Mouse (Mus musculus): ENCODE measurements at regions not wholly inside any gene's neighbourhood (a gene's known extent, or its start where the extent isn't known, plus 50 kb on each side); places are given as distances from the start of the nearest gene placed in this dataset.

GRCm38 (mm10) chr13:94670961-94671360 lies 117.7 kb upstream of the Tbca start:
- TF ChIP-seq EP300 (IDR thresholded peaks at IDR 0.05) (no peak), CTCF (IDR thresholded peaks at IDR 0.05) (no peak)
